Mouse (Mus musculus) embryo, embryonic 10.5 days (tissue): ENCODE data around the gene Syt14.

ENCODE experiments used
- DNase-seq: peaks from one replicate; pipeline ENCODE4 v3.0.0-alpha.2; 2015; ENCODE audit warnings: low spot score

The Syt14 gene

DNA sequence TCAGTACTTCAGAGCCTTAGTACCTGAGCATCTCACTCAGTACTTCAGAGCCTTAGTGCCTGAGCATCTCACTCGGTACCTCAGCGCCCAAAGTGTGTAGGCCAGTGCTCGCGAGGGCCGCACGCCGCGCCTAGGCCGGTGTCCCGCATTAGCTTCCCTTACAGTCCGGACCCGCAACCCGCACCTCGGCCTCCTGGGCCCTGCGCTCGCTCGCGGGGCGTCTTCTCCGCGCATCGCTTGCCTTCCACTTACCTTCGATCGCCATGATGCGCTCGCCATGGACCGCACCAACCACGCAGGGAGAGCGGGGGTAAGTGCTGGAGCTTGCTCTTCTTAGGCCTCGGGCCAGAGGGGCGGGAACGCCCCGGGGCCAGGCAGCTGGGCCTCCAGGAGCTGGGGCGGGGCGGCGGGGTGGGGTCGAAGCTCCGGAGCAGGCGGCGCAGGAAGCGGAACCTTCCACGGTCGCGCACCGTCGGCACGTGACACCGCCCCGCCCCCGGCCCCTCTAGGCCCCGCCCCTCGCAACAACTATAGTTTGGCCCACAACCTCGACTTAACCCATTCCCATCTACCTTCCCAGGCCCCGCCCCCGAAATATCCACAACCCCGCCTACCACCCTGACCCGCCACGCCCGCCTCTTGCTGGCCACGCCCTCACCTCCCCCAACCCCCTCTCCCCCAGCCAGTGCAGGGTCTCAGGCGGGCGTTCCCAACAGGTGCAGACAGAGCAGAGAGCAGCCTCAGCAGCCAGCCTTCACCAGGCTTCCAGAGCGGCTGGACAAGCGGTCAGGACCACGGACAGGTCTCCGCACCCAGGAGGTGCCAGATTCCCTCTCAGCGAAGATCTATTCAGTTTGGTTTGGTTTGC, at the start of gene Syt14:
Syt14 (minus strand) TSS at position 405 of the 868 bp plus-strand sequence.
- DNase-seq: peak; percentile 89

DNA sequence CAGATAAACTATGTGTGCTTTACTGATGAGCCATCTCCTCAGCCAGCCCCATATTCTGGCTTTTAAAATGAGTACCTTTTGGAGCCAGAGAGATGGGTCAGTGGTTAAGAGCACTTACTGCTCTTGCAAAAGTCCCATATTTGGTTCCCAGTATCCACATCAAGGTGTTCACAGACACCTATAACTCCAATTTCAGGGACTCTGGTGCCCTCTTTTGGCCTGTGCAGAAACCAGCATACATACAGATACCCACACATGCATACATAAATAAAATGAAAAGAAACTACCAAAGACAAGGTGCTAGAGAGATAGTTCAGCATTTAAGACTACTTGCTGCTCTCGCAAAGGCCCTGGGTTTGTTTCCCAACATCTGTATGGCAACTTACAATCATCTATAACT, 48.4 kb upstream of the Syt14 start:
- peak; percentile 13 for DNase-seq

DNA sequence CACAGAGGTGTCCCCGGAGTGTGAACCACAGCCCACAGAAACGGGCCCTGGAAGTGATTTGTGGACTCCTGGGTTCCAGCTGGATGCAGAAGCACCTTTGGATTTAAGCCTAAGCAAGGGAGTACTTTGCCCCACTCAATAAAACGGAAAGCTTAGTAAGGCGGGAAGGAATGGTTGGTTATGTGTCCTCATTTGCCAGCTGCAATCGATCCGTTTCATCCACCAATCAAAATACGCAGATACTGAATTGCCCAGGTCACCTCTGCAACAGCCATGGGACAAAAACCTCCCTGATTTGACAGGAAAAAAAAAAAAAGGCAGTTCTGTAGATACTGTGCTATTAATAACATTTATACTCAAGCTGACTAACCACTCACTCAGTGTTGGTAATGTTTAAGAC, 47.5 kb upstream of the Syt14 start:
- no peak for DNase-seq

DNA sequence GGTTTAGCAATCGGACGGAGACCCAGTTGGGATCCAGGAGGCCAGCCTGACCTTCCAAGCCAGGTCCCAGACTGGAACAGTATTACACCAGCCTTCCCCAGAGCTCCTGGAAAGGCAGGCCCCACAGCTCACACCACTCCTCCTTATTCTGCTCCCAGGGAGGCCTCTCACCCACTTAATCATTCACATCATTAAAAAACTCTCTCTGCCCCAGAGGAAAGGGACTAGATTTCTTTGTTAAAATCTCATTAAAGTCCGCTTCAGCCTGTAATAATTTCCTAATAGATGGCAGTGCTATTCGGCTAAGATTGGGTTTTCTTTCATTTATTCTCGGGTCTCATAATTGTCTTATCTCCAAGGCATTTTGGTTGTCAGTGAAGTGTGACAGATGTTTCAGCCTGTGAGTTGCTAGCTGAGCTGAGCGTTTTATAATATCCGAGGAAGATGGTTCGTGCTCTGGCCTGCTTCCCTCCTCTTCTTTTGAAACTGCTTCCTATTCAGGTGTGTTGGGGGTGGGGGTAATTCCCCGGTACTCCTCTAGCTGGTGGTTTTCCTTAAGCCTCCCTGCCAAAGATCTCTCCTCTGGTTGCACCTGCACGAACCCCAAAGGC, 46.8 kb upstream of the Syt14 start:
- DNase-seq: no peak

DNA sequence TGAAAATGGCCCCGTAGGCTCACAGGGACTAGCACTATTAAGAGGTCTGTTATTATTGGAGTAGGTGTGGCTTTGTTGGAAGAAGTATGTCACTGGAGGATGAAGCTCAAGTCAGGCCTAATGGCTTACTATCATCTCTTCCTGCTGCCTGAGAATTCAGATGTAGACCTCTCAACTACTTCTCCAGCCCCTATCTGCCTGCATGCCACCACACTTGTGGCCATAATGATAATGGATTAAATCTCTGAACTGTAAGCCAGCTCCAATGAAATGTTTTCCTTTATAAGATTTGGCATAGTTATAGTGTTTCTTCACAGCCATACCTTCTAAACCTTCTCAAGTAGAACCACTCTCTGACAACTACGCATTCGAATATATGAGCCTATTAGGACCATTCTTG, 27.0 kb upstream of the Syt14 start:
- DNase-seq: no peak

DNA sequence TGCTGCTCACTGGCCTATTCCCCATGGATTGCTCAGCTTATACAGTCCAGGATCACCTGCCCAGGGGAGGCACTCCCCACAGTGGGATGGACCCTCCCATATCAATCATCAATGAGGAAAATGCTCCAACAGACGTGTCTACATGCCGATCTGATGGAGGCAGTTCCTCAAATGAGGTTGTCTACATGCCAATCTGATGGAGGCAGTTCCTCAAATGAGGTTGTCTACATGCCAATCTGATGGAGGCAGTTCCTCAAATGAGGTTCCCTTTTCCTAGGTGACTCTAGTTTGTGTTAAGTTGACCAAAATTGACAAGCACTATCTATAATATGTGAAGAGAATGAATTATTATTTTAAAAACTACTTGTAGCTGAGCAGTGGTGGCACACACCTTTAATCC, 24.6 kb upstream of the Syt14 start:
- no peak for DNase-seq

DNA sequence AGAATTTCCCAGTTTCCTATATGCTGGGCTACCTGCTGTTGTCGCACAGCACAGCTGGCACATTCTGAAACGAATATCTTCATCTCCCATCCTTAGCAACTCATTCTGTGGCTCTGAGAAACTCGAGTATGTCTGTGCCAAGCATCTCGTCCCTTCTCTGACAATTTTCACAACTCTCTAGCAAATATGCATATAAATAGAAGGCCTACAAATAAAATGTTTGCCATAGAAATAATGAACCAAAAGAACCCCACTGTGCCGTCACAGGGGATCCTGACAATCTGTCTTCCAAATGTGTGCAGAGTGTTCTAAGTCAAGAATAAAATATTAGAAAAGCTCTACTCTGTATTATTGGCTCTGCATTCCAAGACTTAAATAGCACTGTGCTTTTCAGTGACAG, 24.0 kb upstream of the Syt14 start:
- no peak for DNase-seq

DNA sequence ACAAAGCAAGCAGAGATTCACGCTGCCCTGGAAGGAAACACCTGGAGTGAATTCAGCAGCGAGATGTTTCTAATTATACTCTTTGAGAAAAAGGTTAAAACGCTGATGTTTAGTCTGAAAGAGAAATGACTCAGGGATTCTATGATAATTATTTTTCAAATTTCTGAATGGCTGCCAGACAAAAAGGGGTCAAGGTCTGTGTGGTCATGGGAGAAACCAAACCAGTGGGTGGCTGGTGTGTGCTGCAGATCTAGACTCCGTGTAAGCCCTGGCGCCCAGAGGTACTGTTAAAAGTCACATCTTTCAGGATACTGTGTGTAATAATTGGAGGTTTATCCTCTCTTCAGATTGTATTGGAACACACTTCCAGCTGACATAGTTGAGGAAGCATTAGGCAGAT, 18.8 kb upstream of the Syt14 start:
- DNase-seq: no peak

DNA sequence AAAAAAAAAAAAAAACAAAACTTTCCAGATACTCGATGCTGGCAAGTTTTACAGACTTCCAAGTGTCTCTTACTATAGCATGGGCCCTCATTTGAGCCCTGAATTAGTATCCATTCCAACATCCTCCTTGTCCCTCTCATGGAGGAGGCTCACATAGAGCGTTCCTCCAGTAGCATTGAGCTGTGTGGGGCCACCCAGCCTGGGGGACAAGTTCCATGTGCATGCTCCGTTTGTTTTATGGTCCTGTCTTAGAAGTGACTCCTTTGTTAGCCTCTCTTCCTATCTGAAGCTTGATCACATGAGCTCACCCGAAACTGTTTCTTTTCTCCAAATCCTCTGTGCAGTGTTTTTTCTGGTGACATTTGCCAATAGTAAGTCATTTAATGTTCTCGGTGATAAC, 17.5 kb upstream of the Syt14 start:
- DNase-seq: no peak

DNA sequence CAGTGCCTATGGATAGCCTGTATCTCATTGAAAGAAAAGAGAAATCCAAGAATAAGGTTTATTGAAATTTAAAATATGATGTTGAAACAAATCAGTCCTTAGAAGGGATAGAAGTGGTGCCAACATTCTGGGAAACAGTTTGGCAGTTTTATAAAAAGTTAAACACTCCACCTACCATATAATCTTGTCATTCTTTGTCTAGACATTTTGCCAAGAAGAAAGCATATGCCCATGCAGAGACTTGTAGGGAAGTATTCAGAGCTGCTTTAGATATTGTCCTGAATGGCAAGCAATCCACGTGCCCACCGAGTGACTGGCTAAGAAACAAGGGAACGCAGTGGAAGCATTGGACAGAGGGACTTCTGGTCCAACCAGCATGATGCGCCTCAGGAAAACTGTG, 12.0 kb upstream of the Syt14 start:
- DNase-seq: no peak

DNA sequence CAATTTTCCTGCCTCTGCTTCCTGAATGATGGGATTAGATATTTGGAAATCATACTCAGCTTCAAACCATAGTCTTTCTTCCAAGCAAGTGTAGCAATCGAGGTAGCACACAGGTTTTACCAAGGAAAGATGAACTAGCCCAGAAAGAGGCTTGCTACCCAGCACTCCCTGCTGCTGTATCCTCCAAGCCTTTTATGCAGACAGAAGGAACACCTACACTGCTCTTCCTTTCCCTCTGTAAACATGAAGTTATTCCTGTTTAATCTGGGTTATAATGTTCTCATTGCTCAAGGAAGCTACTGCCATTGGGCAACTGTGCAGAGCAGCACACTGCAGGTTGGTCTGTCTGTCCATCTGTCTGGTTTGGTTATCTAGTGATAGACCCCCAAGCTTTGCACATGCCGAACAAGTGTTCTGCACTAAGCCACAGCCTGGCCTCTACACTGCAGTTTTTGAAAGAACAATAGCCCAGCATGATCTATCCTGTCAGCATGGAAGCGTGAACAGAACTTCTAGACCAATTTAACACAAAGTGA, 7.3 kb upstream of the Syt14 start:
- no peak for DNase-seq

DNA sequence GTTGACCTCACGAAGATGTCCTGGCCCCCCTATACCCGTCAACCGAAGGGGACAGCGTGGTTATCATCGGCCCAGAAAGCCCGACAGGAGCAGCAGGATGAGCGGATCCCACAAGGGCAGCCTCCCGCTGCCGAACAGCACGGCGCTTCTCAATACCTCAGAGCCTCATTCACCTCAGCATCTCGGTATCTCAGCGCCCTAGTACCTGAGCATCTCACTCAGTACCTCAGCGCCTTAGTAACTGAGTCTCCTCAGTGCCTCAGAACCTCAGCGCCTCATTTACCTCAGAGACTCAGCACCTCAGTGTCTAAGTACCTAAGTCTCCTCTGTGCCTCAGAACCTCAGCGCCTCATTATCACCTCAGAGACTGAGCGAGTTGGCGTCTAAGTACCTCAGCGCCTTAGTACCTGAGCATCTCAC, 614 bp downstream of the Syt14 start:
- peak; percentile 49 for DNase-seq

DNA sequence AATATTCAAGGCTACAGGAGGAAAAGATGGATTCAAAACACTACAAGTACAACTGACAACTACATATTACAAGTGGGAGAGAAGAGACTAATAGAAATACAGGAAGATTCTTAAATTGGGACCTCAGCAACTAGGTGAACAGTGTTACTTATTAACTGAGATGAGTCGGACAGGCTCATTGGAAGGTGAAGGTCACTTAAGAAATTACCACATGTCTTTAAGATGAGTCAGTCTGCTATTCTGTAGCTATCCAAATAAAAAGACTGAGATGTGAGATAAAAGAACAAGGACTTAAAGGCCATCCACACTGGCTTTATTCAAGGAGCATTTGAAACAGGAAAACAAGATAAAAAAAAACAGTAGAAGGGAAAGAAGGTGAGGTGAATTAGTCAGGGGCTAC, 11.3 kb downstream of the Syt14 start:
- no peak for DNase-seq

DNA sequence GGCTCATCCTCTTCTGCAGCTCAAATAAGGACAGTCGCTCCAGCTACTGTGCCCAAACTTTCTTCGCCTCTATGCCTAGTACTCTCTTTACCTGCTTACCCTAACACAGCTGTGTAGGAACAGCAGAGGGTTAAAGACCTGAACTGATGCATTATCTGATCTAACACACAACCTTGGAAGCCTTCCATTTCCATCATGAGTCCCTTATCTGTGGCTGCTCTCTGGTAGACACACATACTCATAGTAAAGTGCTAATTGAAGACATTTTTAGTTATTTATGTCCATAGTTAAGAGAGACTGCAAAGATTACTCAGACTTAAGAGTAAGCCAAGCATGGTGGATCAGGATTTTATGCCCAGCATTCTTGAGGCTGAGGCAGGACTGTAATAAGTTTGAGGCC, 23.2 kb downstream of the Syt14 start:
- DNase-seq: no peak

DNA sequence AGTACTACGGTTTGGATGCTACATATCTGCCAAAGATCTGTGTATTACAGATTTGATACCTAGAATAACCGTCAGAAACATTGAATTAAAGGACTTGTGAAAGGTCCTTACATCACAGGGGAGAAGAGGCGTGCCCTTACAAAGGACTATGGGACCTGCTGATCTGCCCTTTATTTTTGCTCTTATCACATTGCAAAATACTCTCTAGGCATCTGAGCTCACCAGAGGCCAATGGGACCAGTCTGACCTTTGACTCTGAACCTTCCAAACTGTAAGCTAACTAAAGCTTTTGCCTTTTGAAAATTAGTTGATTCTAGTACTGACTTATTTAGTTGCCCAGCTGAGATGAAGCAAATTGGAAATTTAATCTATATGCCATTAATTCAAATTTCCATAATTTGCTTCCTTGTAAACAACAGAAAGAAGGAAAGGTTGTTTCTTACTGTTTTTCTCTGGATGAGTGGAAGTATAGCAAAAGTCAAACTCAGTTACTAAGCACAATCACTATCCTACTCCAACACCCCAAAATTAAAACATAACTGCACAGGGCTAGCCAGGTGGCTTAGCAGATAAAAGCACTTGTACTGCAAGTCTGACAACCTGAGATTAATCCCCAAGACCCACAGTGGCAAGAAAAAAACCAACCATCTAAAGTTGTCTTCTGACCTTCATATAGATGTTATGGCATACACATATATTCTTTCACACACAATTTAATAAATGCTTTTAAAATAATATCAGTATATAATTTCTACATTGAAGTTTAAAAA, 24.4 kb downstream of the Syt14 start:
- DNase-seq: no peak

DNA sequence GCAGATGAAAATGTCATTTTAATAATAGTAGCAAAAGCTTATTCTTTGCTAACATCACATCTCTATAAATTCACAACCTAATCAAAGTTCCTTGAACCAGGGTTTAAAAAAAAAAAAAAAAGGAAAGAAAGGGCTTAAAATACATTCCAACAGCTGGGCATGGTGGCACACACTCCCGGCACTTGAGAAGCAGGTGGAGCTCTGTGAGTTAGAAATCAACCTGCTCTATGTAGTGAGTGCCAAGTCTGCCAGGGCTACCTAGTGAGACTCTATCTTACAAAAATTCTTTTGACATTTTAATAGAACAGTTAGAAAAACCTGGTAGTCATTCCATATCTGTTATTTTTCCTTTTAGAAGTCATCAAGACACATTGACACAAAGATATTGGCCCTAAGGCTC, 31.0 kb downstream of the Syt14 start:
- DNase-seq: no peak

DNA sequence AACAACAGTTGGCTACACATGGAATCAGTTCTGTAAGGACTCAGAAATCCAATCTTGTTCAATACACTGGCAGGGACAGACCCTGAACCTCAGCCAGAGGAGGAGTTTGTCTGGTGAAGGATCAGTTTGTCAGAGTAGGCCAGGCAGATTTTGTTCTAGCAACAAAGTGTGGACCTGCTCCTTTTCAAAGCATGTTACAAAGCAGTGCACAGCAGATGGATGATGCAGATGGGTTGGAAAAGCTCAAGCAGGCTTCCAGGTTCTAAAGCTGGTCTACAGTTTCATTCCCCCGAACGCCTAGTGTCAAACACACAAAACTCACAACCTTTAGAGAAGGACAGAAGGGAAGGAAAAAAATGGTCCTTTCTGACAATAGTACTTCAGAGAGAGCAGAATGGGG, 31.6 kb downstream of the Syt14 start:
- no peak for DNase-seq

DNA sequence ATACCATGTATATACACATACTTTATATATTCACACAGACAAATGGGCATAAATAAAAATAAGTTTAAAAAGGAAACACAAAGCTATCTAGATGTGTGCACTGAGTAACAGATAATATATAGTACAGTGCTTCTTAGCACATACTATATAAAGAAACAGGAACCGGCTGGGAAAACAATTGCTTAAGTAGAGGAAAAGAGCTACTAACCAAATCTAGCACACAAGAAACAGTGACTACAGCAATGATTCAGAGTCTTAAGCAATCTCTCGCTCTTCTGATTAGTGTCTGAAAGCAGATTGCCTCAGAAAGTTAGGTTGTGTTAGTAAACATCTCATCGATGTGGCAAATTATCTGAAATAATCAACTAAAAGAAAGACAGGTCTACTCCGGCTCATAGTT, 33.3 kb downstream of the Syt14 start:
- no peak for DNase-seq

DNA sequence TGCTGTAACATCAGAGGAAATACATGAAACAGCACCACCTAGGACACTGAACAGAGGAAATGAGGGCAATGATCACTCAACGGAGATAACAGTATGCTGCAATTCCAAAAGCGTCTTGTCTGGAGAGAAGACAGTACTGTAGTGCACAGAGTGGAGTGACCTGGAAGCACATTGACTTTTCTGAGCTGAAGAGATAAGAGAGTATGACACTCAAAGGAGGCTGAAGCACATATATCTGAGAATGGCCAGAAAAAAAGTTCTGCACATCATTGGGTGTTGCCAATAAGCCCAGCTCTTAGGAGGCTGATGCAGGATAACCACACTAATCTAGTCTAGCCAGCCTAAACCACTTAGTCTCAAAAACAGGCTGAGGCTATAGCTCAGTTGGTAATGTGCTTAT, 34.0 kb downstream of the Syt14 start:
- DNase-seq: no peak

DNA sequence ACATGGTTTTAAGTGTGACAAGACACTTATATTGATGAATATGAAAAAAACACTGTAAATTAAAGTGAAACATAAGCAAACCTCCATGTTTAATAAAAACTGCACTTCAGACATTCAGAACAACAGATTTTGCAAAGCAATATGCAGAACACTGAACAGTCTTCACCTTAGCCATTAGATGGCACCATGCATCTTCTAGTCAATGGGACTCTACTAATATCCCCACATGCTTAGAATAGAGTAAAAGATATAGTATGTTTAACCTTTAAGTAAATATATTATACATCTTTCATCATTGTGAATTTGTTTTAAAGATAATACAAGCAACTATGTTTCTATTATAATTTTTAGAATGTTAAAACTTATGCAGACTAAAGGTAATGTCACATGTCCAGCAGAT, 34.7 kb downstream of the Syt14 start:
- peak; percentile 10 for DNase-seq

DNA sequence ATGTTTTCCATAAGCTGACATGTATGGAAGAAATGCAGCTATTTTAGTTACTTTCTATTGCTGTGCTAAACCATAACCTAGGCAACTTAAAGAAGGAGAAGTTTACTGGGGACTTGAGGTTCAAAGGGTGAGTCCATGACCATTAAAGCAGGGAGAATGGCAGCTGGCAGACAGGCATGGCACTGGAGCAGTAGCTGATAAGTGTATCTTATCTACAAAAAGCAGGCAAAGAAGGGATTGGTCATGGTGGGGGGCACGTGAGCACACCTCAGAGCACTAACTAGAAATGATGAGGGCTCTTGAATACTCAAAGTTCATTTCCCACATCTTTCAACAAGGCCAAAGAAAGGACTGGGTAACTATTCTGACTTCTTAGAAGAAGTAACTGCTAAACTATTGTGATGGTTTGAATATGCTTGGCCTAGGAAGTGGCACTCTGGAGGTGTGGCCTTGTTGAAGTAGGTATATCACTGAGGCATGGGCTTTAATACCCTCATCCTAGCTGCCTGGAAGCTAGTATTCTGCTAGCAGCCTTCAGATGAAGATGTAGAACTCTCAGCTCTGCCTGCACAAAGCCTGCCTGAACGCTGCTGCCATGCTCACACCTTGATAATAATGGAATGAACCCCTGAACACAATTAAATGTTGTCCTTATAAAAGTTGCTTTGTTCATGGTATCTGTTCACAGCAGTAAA, 41.2 kb downstream of the Syt14 start:
- no peak for DNase-seq

DNA sequence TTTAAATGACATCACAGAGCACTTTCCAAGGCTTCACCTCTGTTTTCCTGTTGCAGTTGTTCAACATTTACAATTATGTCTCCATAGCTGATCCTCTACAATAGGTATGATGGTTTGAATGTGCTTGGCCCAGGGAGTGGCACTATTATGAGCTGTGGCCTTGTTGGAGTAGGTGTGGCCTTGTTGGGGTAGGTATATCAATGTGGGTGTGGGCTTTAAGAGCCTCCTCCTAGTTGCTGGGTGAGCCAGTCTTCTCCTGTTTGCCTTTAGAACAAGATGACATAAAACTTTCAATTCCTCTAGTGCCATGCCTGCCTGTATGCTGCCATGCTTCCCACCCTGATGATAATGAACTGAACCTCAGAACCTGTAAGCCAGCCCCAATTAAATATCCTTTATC, 42.1 kb downstream of the Syt14 start:
- no peak for DNase-seq
